Mouse (Mus musculus) limb, embryonic 15.5 days (tissue): Measurements from ENCODE around the gene Fam8a1. TPM values are rescaled to one million over a fixed set of nuclear protein-coding genes. Genes with fewer than 3 reads are reported as not detected.

ENCODE experiments used
- ATAC-seq: fragments of 200-750 bp; cut with Nextera tagmentation; 2 replicates; pipeline ENCODE4 v1.8.0; 2017; ENCODE audit warnings: low read depth, moderate TSS enrichment; ENCODE audit not compliant: insufficient number of reproducible peaks, low FRiP score, low TSS enrichment
- H3K27ac ChIP-seq: fragments of 300-500 bp; sonication (generic); 2 replicates; pipeline ENCODE4 v1.5.1; 2015; ENCODE audit warnings: moderate library complexity, mild to moderate bottlenecking, inconsistent platforms
- H3K27me3 ChIP-seq: fragments of 300-500 bp; sonication (generic); 2 replicates; pipeline ENCODE4 v1.6.1; 2015; ENCODE audit warnings: inconsistent platforms
- H3K36me3 ChIP-seq: fragments of 300-500 bp; sonication (generic); 2 replicates; pipeline ENCODE4 v1.6.1; 2015; ENCODE audit warnings: inconsistent platforms
- H3K4me1 ChIP-seq: fragments of 300-500 bp; sonication (generic); 2 replicates; pipeline ENCODE4 v1.6.1; 2015; ENCODE audit warnings: inconsistent platforms
- H3K4me2 ChIP-seq: fragments of 300-500 bp; sonication (generic); 2 replicates; pipeline ENCODE4 v1.6.1; 2015; ENCODE audit warnings: mild to moderate bottlenecking, inconsistent platforms
- H3K4me3 ChIP-seq: fragments of 300-500 bp; sonication (generic); 2 replicates; pipeline ENCODE4 v1.5.1; 2015; ENCODE audit warnings: mild to moderate bottlenecking, inconsistent platforms
- H3K9ac ChIP-seq: fragments of 300-500 bp; sonication (generic); 2 replicates; pipeline ENCODE4 v1.6.1; 2015; ENCODE audit warnings: inconsistent platforms
- H3K9me3 ChIP-seq: fragments of 300-500 bp; sonication (generic); 2 replicates; pipeline ENCODE4 v1.6.1; 2016; ENCODE audit warnings: inconsistent platforms
- WGBS: fragments of 180-500 bp; shearing (Covaris S2); methylation state at CpG from one replicate; pipeline ENCODE4 v1.1.7; 2015; 5-methylcytosine and 5-hydroxymethylcytosine counted together
- polyA plus RNA-seq: library from polyadenylated mRNA; unstranded; fragments of >200 nt; fragmentation: Nextera tagmentation; extraction: Ambion mirVana; gene quantifications from 2 replicates; pipeline ENCODE4 v1.2.1, GENCODE M21; 2015

The Fam8a1 gene
- polyA plus RNA-seq, 1 experiment from 2014 or later, result 13.6 TPM

GRCm38 (mm10) chr13:46683370-46683769 lies 14.0 kb downstream of the Fam8a1 start:
- Histone ChIP-seq H3K36me3 (peaks cover 51% of the 10 kb centered on the region), H3K27me3 (no peaks in the 10 kb centered on the region), H3K4me2 (no peak overlapping the region), H3K27ac (no peak overlapping the region), H3K4me3 (no peak overlapping the region), H3K4me1 (no peaks in the 10 kb centered on the region), H3K9me3 (no peaks in the 10 kb centered on the region), H3K9ac (no peak overlapping the region)
- no peak for ATAC-seq
- 94% methylated on average over 1 of the region's 1 CpGs for WGBS

- Histone ChIP-seq H3K4me3 (no peak overlapping the region), H3K27ac (no peak overlapping the region), H3K36me3 (peaks cover 40% of the 10 kb centered on the region), H3K4me2 (no peak overlapping the region), H3K27me3 (no peaks in the 10 kb centered on the region), H3K9ac (no peak overlapping the region), H3K4me1 (no peaks in the 10 kb centered on the region), H3K9me3 (no peaks in the 10 kb centered on the region)
- WGBS, result 79% methylated on average over 4 of the region's 4 CpGs
- no peak for ATAC-seq
These were observed 21.4 kb downstream of the Fam8a1 start for GRCm38 (mm10) chr13:46690559-46691241.

GRCm38 (mm10) chr13:46695296-46695908 lies 26.1 kb downstream of the Fam8a1 start:
- Histone ChIP-seq H3K4me3 (no peak overlapping the region), H3K36me3 (peaks cover 37% of the 10 kb centered on the region), H3K27ac (no peak overlapping the region), H3K4me2 (no peak overlapping the region), H3K27me3 (no peaks in the 10 kb centered on the region), H3K9ac (no peak overlapping the region), H3K4me1 (no peaks in the 10 kb centered on the region), H3K9me3 (no peaks in the 10 kb centered on the region)
- no peak for ATAC-seq
- WGBS, result 85% methylated on average over 1 of the region's 1 CpGs

- no peak overlapping the region for H3K27ac ChIP-seq
- no peak overlapping the region for H3K4me3 ChIP-seq
- peaks cover 39% of the 10 kb centered on the region for H3K36me3 ChIP-seq
- ATAC-seq, result no peak
- no peaks in the 10 kb centered on the region for H3K27me3 ChIP-seq
- no peaks in the 10 kb centered on the region for H3K9me3 ChIP-seq
- no peak overlapping the region for H3K4me2 ChIP-seq
- no peaks in the 10 kb centered on the region for H3K4me1 ChIP-seq
- no peak overlapping the region for H3K9ac ChIP-seq
- WGBS, result 94% methylated on average over 1 of the region's 1 CpGs
These were observed 26.6 kb downstream of the Fam8a1 start for GRCm38 (mm10) chr13:46695932-46696331.

- WGBS, result 66% methylated on average over 2 of the region's 2 CpGs
- H3K4me2 ChIP-seq, result no peak overlapping the region
- no peak for ATAC-seq
These were observed 27.5 kb downstream of the Fam8a1 start for GRCm38 (mm10) chr13:46696788-46697187.

GRCm38 (mm10) chr13:46699372-46699771 lies 30.1 kb downstream of the Fam8a1 start:
- Histone ChIP-seq H3K4me1 (no peaks in the 10 kb centered on the region), H3K4me2 (no peak overlapping the region), H3K27ac (no peak overlapping the region), H3K9ac (no peak overlapping the region), H3K4me3 (no peak overlapping the region), H3K9me3 (no peaks in the 10 kb centered on the region), H3K27me3 (no peaks in the 10 kb centered on the region), H3K36me3 (peaks cover 36% of the 10 kb centered on the region)
- no peak for ATAC-seq
- 93% methylated on average over 1 of the region's 1 CpGs for WGBS

More at GRCm38 (mm10) chr13:46696788-46697187, 27.5 kb downstream of the Fam8a1 start:
- no peak overlapping the region for H3K9ac ChIP-seq
- no peaks in the 10 kb centered on the region for H3K9me3 ChIP-seq
- no peaks in the 10 kb centered on the region for H3K27me3 ChIP-seq
- H3K36me3 ChIP-seq, result peaks cover 39% of the 10 kb centered on the region
- H3K4me1 ChIP-seq, result no peaks in the 10 kb centered on the region
- H3K27ac ChIP-seq, result no peak overlapping the region
- no peak overlapping the region for H3K4me3 ChIP-seq

GRCm38 (mm10) chr13:46701486-46701885 lies 32.2 kb downstream of the Fam8a1 start:
- 86% methylated on average over 2 of the region's 2 CpGs for WGBS
- Histone ChIP-seq H3K4me1 (no peaks in the 10 kb centered on the region), H3K9me3 (no peaks in the 10 kb centered on the region), H3K4me3 (no peak overlapping the region), H3K27me3 (no peaks in the 10 kb centered on the region), H3K9ac (no peak overlapping the region), H3K36me3 (peaks cover 27% of the 10 kb centered on the region), H3K27ac (no peak overlapping the region), H3K4me2 (no peak overlapping the region)
- ATAC-seq, result no peak

GRCm38 (mm10) chr13:46703138-46703537 lies 33.8 kb downstream of the Fam8a1 start:
- H3K4me1 ChIP-seq, result no peaks in the 10 kb centered on the region
- no peaks in the 10 kb centered on the region for H3K27me3 ChIP-seq
- H3K4me2 ChIP-seq, result no peak overlapping the region
- H3K4me3 ChIP-seq, result no peak overlapping the region
- H3K27ac ChIP-seq, result no peak overlapping the region
- ATAC-seq, result no peak
- no peaks in the 10 kb centered on the region for H3K9me3 ChIP-seq
- peaks cover 21% of the 10 kb centered on the region for H3K36me3 ChIP-seq
- H3K9ac ChIP-seq, result no peak overlapping the region
- 86% methylated on average over 5 of the region's 5 CpGs for WGBS

GRCm38 (mm10) chr13:46713486-46713885 lies 44.2 kb downstream of the Fam8a1 start:
- Histone ChIP-seq H3K36me3 (peaks cover 38% of the 10 kb centered on the region), H3K4me2 (no peak overlapping the region), H3K9ac (no peak overlapping the region), H3K27ac (no peak overlapping the region), H3K9me3 (no peaks in the 10 kb centered on the region), H3K4me1 (0 out of 2 replicates have a peak, but pooled peaks cover 2% of the 10 kb centered on the region), H3K4me3 (no peak overlapping the region), H3K27me3 (no peaks in the 10 kb centered on the region)
- ATAC-seq, result no peak
- 93% methylated on average over 5 of the region's 5 CpGs for WGBS

GRCm38 (mm10) chr13:46715976-46716639 lies 46.8 kb downstream of the Fam8a1 start:
- Histone ChIP-seq H3K27me3 (no peaks in the 10 kb centered on the region), H3K4me3 (no peak overlapping the region), H3K4me2 (no peak overlapping the region), H3K4me1 (0 out of 2 replicates have a peak, but pooled peaks cover 2% of the 10 kb centered on the region), H3K27ac (no peak overlapping the region), H3K36me3 (peaks cover 27% of the 10 kb centered on the region), H3K9me3 (no peaks in the 10 kb centered on the region), H3K9ac (no peak overlapping the region)
- ATAC-seq, result no peak
- WGBS, result 69% methylated on average over 3 of the region's 3 CpGs

GRCm38 (mm10) chr13:46718893-46719400 lies 49.6 kb downstream of the Fam8a1 start:
- H3K36me3 ChIP-seq, result peaks cover 9% of the 10 kb centered on the region; the same call in 1 of the 2 replicates
- ATAC-seq, result no peak
- no peaks in the 10 kb centered on the region for H3K9me3 ChIP-seq
- H3K27me3 ChIP-seq, result no peaks in the 10 kb centered on the region
- WGBS, result 77% methylated on average over 5 of the region's 5 CpGs
- no peak overlapping the region for H3K27ac ChIP-seq
- H3K9ac ChIP-seq, result no peak overlapping the region
- no peak overlapping the region for H3K4me3 ChIP-seq
- no peak overlapping the region for H3K4me2 ChIP-seq
- H3K4me1 ChIP-seq, result 0 out of 2 replicates have a peak, but pooled peaks cover 2% of the 10 kb centered on the region

- no peak overlapping the region for H3K4me3 ChIP-seq
- H3K27ac ChIP-seq, result no peak overlapping the region
- H3K36me3 ChIP-seq, result peaks cover 3% of the 10 kb centered on the region; the same call in 1 of the 2 replicates
- H3K4me2 ChIP-seq, result no peak overlapping the region
- no peaks in the 10 kb centered on the region for H3K27me3 ChIP-seq
- H3K9ac ChIP-seq, result no peak overlapping the region
- no peaks in the 10 kb centered on the region for H3K9me3 ChIP-seq
- ATAC-seq, result no peak
- H3K4me1 ChIP-seq, result peaks cover 13% of the 10 kb centered on the region
These were observed 51.7 kb downstream of the Fam8a1 start for GRCm38 (mm10) chr13:46721009-46721408.
